Mouse (Mus musculus): Measurements from ENCODE around the gene Stx7.

Gene Stx7

DNA sequence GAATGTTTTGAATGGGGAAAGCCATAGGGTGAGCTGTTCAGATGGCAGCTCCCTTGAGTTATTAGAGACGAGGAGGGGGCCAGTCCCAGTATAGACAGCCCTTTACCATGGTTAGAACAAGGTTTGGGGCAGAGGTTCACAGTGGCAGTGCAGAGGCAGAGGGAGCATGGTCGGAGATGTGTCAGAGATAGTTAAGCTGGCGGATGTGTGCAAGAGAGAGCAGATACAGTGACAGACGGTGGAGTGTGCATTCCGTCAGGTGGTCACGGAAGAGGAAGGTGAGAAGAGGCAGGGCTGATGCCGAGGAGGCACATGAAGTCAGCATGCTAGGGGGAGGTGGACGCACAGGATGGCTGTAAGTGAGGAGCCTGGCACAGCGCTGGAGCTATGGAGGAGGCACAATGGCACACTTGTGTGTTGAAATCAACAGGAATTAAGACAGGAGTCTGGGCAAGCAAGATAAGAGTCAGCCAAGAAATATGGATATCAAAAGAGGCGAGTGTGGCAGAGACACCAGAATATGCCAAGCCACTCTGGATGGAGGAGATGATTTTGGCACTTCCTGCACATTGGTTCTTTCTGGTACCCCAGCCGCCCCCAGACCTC lies 19.0 kb downstream of the Stx7 start:
- DNase-seq (ENCODE audit: low spot score in 2 of 2) = no peak

DNA sequence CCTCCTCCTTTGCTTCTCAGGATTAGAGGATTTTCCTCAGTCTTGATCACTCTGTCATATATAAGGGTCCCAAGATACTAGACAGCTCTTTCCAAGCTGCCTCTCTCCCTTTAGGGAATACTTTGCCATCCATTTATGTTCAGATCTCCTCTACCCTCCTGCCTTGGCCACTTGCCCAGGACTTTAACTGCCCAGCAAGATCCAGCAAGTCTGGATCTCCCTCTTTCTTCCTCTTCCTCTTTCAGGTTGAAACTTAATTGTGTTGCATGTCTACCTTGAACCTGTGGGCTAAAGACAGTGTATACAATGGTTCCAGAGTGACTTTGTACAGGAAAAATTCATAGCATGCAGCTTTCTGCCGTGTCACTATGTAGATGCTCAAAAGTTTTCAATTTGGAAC lies 19.8 kb downstream of the Stx7 start:
- no peak for DNase-seq (ENCODE audit: low spot score in 2 of 2)

DNA sequence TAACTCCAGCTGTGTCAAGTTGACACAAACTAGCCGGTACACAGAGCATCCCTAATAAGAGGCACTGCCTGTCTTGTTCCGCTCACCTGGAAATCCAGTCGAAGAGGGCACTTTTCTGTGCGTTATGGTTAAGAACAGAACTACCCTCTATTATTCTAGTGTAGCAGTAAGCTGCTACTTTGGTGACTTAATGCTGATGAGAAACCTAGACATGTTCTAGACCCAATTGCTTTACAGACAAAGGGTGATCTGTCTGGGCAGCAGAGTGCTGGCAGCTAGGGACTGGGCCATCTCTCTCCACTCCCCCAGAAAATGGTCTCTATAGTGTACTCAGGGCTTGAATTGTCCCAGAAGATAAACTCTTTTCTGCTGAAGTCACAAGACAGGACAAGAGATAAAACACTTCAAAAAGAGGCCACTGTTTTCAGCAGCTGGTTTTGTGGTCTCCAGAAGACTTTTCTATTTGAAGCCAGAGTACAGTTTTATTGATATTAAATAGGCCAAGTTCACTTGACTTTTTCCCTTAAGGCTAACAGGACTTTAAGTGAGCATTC lies 22.9 kb downstream of the Stx7 start:
- DNase-seq (ENCODE audit: low spot score in 2 of 2) = no peak

DNA sequence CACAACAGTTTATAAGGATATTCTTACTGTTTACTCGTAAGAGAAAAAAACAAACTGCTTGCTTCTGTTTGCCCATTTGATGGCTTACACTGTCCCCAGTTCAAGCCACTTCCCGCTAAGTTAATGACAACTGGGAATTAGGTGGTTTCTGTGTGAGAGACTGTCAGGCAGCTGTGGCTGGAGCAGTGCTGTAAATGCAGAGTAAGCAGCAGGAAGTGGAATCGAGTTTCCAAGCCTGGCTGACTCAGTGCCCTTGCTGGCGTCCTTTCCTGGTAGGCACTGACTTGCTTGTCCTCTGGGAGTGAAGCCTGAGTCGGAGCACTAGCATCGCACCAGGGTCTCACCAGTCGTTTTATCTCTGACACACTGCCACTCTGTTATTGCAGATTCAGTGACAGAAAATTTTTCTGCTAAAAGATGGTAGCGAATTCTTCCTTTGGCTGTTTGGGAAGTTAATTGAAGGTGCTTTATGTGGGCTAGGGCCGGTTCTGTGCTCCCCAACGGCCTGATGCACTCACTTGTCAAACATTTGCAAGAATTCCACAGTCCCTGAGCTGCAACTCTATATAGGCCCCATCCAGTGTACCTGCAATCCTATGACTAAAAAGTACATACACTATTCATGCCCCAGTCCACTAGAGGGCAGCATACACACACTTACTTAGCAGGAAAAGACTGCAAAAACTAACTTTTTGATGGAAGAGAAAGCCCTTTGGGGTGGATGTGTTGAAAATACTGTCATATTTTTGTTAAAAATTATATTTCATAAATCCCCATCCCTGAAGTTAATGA lies 24.3 kb downstream of the Stx7 start:
- DNase-seq (ENCODE audit: low spot score in 2 of 2) = peak in 1 of 2 experiments; percentile 59

DNA sequence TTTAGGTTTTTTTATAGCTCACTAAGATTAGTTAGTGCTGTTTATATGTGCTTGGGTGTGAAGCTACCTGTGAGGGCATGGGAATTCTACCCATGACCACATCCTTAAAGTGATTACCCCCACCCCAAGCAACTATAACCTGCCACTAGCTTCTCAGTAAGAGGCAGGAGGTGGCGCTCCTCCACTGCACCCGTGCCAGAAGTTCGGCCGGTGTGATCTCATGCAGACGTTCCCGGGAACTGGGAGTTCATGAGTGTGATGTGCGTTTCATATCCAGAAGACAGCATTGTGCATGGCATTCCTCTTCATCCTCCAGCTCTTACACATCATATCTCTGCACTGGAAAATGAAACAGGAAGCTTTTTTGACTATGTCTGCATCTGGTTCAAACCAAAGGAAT lies 41.3 kb downstream of the Stx7 start:
- no peak for DNase-seq (ENCODE audit: low spot score in 2 of 2)

DNA sequence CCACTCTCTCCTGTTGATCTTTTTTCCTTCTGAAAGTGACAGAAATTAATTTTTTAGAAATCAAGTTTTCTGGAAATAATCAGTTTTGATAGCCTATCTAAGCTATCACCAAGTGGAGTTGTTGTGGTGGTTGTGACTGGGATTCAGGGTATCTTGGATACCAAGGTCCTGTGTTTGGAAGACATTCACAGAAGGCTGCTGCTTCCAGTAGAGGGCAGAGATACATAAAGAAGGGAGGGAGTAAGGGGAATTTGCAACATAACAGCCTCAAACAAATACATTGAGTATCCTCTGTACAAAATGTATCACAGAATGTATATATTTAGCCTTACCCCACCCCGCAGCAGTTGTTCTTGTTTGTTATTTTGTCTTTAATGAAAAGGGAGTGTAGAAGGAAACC lies 42.9 kb downstream of the Stx7 start:
- no peak for DNase-seq (ENCODE audit: low spot score in 2 of 2)

DNA sequence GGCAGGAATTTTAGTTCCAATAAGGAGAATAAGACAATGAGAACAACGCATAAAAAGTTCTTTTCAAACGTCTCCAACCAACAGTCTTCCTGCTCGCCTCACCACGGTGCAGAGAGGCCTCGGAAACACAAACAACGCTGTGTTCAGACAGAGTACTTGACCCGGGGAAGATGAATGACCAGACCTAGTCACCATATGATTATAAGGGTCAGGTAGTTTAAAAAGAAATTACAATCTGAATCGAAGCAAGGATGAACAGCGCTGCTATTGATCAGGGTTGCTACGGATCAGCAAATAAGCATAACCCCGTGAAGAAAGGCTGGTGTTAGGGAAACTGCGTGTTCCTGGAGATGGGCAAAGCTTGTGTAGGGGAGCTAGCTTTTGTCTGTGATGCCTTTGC lies 50.2 kb downstream of the Stx7 start:
- DNase-seq (ENCODE audit: low spot score in 2 of 2) = no peak

DNA sequence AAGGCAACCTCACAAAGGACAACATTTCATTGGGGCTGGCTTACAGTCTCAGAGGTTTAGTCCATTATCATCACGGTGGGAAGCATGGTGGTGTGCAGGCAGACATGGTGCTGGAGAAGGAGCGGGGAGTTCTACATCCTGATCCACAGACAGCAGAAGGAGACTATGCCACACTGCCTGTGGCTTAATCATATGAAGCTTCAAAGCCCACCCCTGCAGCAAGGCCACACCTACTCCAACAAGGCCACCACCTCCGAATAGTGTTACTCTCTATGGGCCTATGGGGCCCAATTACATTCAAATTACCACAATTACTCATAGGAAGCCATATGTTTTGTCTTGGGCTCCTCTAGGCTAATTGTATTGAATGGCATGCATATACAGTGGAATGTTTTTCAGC lies 51.0 kb downstream of the Stx7 start:
- DNase-seq (ENCODE audit: low spot score in 2 of 2) = no peak

DNA sequence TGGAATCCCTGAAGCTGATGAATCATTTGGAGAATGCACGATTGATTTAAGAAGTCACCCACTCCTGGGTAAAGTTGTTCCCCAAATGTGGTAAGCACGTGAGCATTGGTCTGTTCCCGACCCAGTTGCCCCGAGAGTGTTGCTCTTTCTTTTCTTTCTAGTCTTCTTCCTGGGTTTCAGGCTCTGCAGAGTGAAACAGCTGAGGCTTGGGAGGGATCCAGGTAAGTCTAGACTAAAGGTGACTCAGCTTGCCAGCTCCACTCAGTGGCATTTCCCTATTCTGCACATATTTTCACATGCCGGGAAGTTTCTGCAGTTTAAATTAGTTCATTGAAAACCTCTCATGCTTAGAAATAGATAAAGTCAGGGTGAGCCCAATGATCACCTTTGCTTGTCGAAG lies 61.0 kb downstream of the Stx7 start:
- no peak for DNase-seq (ENCODE audit: low spot score in 2 of 2)

DNA sequence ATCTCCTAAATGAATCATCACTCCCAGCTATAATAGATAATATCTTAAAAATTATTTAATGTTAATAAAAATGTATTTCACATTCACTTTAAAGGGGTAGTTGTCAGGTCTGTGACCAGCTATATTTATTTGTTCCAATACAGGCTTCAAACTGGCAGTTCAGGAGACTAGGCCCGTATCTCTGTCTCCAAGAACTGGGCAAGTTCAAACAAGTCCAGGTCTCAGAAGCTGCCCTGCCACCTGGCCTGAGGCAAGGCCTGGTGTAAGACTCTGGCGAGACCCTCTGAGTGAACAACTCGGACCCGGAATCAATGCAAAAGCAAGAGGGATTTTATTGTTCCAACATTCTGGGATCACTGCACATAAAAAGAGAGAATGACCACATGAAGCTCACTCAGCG lies 64.2 kb downstream of the Stx7 start:
- no peak for DNase-seq (ENCODE audit: low spot score in 2 of 2)

DNA sequence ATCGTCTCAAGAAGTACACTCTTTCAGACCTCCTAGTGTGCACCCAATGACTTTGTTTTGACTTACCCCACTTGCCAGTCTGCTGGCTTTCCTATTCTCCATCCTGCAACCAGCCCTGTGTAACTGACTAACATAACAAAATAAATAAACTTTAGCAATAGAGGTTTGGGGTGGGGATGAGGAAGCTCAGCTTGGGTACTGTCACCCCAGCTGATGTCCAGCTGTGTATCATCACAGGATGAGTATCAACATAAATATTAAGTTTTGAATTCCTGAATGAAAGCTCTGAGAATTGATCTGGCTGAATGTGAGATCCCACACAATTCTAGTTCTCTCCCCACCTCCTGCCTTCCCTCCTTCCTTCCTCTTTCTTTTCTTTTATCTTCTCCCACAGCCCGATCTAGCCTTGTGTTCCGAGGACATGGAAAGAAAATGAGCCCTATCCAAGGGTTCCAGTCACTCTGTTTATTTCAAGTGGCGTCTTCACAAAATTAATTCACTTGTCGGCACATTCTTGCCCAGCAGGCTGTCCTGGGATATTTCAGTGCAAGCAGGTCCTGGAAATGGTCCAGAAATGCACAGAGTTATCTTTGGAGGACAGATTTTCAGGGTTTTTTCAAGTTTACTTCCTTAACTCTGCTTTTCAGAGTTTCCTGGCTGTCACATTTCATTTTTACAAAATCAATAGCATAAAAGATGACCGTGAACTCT lies 68.6 kb downstream of the Stx7 start:
- DNase-seq (ENCODE audit: low spot score in 2 of 2) = no peak

DNA sequence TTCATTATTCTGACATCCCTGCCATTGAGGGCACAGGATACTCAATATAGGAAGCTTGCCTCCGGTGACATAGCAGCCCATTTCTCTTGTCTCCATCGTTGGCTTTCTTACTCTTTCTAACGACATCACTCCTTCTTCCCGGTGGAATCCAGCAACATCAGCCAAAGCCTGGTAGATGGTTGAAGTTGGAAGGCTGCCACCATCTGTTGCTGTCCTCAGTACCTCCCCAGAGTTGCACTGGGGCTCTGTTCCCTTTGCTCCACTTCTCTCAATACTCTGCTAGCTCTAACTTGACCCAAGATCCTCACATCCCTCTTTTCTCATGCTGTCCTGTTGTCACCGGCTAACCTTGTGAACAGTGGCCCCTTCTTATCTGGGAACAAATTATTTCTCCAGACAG lies 71.8 kb downstream of the Stx7 start:
- DNase-seq (ENCODE audit: low spot score in 2 of 2) = no peak

DNA sequence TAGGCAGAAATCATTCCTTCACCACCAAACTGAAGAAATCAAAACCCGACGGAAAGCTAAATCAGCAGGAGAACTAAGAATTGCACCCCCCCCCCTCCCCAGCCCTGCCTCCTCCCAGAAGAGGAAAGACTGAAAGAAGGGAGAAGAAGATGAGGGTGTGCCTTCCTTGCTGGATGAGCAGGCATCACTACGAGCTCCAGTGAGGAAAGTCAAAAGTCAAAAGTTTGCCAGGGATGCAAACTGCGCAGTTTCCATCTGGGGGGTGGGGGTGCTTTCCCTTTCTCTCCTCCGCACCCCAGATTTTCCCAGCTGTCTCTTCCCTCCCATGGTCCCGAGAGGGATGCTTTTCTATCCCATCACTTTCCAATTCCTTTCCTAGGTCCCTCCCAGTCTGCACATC lies 73.8 kb downstream of the Stx7 start:
- DNase-seq (ENCODE audit: low spot score in 2 of 2) = no peak

DNA sequence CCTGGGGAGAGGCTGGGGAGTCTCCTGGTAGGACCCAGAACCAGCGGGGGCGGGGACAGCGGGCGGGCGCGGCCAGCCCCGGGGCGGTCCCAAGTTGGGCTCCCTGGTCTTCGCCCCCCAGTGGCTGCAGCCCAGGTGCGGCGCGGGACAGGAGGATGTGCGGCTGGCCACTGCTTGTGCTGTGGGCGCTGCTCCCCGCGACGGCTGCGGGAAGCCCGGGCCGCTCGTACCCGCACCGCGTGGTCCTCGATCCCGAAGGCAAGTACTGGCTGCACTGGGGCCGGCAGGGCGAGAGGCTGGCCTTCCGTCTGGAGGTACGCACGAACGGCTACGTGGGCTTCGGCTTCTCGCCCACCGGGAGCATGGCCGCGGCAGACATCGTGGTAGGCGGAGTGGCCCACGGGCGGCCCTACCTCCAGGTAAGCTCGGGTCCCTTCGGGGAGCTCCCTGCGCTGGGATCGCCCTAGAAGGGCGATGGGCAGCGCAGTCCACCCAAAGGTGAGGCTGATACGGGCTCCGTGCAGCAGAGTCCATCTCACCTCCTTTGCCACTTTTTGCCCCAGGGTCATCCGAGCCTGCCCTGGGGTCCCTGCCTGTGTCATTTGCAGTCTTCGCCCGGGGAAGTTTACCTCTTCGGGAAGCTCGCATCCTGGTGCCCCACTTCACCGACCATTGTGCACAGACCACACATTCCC lies 74.5 kb downstream of the Stx7 start, which contains the start of gene Moxd1:
Gene Moxd1, plus strand, starts transcription at position 69 of the 695 bp plus-strand sequence.
- DNase-seq (ENCODE audit: low spot score in 2 of 2) = no peak

DNA sequence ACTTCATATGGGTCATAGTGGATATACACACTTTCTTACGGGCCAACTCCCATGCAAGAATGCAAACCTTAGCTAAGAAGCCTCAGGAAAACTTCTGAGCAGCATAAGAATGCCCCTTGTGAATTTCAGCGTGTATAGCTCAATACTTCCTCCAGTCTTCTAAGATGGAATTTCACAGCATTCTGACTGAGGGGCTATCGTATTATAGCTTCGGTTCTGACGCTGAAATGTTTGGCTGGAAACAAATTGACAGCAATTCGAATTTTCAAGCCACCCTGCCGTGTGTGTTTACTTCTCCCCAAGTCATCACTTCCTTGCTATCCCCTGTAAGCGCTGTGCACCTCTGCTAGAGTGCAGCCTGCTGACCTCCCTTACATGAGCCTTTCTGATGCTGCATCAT lies 75.5 kb downstream of the Stx7 start:
- no peak for DNase-seq (ENCODE audit: low spot score in 2 of 2)

DNA sequence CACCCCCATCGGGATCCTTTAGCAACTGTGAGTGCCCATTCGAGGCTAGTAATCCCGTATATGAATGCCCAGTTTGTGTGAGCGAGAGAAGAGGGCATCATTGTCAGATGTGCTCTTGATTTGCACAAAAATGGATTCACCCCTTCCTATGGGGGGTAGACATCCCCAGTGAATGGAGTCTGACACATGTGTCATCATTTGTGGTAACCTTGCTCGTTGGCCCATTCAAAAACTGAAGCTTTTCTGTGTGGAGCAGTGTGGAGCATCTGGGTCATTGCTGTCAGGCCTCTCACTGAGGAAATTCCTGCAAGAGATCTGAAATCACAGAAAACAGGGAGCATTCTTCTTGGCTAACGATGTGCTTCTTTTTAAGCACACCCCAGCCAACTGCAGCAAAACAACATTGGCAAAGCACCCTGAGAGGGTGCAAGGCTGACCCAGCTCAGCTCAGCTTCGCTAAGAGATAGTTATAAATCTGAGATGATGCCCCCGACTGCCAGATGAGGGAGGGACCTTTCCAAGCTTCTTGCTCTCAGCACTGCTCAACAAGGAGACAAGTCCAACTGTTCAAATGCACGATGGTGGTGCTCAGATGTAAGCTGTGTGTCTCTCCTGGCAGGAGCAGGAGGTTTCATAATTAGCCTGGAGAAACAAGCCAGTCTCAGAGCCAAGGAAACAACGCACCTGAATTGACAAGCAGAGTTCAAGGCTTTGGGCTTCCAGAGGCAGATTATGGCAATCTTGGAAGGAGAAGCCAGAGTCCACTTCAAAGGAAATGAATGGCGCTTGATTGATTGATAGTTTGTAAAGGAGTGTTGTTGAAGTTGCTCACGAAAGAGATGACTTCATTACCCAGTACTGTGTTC lies 79.4 kb downstream of the Stx7 start:
- no peak for DNase-seq (ENCODE audit: low spot score in 2 of 2)

DNA sequence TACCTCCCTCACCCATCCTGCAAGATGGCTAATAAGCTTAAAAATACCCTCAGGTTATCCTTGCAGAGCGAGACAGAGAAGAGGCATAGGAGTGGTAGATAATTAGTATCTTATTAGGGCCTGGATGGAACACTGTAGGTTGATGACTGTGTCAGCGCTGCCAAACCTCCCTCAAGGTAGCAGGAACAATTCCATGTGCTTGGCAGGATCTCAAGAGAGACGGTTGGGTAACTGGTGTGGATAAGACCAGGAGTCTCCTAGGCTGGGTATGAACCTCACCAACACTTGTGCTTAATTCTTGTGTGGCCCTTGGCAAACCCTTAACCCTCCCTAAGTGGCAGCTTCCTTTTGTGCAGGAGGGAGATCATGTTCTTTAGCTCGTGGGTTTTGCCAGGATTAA lies 83.2 kb downstream of the Stx7 start:
- no peak for DNase-seq (ENCODE audit: low spot score in 2 of 2)

DNA sequence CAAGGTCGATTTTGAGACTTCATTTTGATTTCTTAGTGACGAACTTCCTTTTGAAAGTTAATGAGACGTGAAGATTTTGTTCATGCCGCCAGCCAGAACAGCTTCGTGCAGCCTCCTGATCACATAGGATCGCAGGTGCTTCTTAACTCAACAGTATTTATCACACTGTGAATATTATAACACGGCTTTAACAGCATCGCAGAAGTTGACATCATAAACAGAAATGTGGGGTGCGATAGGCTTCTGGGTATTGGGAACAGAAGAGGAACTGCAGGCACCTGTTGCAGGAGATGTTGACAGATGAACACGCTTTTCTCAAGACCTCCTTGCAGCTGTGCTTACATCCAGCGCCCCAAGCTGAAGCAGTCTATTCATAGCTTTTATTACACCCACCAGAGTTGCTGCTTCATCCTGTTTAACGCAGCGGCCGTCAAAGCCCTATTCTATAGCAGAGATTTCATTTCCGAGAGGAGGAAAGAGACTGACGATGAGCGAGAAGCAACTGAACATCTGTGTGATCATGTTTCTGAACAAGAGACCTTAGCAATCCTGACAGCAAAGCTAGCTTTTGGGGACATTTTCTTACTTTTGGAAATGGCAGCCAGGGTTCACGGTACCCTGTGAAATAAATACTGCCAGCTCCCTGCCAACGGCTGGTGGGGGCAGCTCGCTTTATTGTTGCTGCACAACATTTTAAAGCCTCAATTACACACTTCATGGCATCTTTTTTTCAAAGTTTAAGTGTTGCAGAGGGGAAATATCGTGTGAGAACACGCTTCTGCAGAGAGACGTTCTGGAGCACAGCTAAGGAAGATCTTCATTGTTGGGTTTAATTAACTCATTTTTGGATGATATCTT lies 86.6 kb downstream of the Stx7 start:
- peak; percentile 35 to 43 for DNase-seq (ENCODE audit: low spot score in 2 of 2)

All from right cerebral cortex, adult 2 months (tissue).